Mouse (Mus musculus) v-Abl transformed pro-B cells (cell line): Measurements from ENCODE around the gene Abca17.

ENCODE experiments used
- in situ Hi-C, 2 experiments: fragments of 400-800 bp; cut with MboI; formaldehyde crosslinking; loops; one replicate each; pipeline ENCODE4 v1.15.1; 2025; ENCODE audit not compliant: unreplicated experiment in 2 of 2

Gene Abca17

DNA sequence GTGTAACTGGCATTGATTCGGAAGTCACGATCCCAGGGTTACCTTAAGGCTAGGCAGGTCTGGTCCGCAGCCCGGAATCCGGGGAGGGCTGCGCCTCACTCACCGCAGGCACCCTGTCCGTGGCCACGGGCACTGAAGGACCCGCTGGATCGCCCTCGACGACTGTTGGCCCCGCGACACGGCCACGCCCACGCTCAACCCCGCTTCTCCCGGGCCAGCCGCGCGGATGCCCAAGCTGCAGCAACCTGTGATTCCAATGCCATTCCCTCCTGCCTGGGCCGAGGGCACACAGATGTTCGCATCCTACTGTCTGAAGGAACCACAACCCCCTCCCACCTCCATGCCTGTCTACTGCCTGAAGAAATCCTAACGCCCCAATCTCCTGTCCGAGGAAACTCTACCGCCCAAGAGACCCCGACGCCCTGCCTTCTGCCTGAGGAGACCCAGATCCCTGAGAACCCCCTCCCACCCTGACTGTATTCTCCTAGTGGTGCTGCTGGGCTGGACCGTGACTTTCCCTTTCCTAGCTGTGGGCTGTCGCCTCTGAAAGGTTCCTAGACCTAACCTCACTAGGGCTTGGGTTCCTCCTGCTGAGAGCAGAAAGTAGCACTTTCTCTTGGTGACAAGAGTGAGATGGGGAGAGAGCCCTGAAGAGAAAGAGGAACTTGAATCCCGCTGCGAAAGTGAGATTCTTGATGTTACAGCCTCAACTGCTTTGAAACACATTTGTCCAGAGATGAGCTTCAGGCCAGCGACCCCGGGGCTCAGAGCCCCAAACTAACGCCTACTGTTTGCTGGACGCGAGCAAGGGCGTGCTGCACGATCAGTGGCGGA, at the start of gene Abca17:
Abca17 (minus strand) TSS at position 143 of the 834 bp plus-strand sequence.
- in situ Hi-C loops = no loop called here

DNA sequence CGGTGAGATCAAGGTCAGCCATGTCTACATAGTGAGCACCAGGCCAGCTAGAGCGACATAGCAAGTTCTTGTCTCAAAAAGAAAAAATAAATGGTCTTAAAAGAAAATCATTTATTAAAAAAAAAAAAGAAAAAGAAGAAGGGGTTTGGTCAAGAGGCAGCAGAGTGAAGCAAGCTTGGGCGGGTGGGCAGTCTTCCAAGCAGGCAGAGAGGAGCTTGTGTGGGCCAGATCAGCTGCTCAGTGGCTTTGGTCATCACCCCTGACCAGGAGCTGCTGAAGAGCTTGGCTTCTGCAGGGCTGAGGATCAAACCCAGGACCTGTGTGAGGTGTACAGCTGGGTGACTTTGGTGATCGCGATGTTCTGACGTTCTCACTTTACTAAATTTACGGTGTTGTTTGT, 43.6 kb upstream of the Abca17 start:
- in situ Hi-C loops = no loop called here

DNA sequence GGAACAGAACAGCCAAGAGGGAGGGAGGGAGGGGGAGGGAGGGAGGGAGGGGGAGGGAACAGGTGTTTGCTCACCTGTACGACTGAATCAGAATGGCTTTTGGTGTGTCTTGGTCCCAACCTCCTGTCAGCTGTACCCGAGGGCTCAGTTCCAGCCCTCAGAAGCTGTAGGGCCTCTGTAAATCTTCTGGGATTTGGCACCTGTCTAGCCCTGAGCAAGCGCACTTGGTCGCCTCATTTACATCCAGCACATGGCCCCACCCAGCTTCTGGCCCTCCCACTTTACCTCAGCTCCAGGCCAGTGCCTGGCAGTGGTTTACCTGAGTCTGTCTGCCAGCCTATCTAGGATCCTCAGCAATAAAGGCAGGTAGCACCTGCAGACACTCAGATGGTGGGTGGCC, 42.7 kb upstream of the Abca17 start:
- in situ Hi-C loops = no loop called here

DNA sequence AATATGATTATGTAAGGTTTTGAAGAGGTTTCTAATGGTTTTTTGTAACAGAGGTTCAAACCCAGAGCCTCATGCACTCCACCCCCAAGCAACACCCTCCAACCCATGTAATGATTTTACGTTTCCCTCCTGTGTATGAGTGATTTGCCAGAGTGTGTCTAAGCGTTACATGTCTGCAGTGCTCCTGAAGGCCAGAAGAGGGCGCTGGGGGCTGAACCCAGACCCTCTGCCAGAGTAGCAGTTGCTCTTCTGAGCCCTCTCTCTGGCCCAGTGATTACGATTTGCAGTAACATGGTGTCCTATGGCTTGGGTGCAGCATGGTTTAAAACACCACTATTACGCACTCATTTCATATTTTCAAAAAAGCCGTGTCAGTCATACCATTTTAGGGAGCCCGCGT, 40.3 kb upstream of the Abca17 start:
- in situ Hi-C loops = no loop called here

DNA sequence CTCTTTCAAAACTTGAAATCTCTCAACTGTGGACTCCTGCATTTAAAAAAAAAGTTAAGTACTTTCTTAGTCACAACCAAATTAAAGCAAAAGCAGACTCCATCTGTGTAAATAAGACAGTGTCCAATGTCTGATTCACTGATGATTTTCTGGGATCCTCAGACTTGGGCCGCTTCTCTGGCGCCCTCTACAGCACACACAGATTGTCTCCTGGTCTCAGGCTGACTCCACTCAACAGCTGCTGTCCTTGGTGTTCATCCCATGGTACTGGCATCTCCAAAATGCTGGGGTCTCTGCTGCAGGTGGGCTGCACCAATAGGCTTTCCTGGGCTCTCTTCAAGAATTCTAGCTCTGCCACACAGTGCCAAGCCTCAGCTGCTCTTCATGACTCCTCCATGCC, 39.0 kb upstream of the Abca17 start:
- in situ Hi-C loops = loop anchor here in 1 of 2 experiments (10.0 kb wide), 1 partner anchor 415 kb away; no protein-coding TSS in a partner anchor

DNA sequence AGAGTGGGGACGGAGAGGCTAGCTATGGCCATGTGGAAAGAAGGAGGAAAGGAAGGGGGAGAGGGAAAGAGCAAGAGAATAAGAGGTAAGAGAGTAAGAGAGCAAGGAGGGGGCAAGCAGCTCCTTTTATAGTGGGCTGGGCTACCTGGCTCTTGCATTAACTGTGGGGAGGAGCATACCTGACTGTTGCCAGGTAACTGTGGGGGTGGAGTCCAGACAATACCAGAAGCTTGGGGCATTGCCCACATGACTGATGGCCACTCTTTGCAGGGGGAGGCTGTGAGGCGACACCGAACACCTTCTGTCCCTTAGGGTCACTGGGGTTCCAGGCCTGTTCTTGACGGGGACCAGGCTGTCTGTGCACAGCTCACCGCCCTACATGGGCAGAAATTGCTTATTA, 37.8 kb upstream of the Abca17 start:
- in situ Hi-C loops = loop anchor here in 1 of 2 experiments (10.0 kb wide), 1 partner anchor 414 kb away; no protein-coding TSS in a partner anchor

DNA sequence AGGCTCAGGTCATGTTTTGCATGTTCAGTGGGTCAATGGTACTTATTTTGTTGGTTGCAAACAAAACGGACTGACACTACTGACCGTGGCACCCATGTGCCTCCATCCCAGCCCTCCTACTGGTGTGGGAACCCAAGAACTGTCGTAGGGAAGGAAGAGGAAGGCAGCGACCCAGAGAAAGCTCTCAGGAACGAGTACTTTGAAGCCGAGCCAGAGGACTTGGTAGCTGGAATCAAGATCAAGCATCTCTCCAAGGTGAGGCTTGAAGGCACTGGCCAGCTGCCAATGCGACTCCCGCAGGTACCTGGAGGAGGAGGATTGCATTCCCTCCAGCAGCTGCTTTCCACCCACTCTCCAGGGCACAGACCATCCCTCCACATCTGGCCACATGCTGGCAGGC, 32.9 kb upstream of the Abca17 start:
- in situ Hi-C loops = loop anchor here in 1 of 2 experiments (10.0 kb wide), 1 partner anchor 409 kb away; no protein-coding TSS in a partner anchor

DNA sequence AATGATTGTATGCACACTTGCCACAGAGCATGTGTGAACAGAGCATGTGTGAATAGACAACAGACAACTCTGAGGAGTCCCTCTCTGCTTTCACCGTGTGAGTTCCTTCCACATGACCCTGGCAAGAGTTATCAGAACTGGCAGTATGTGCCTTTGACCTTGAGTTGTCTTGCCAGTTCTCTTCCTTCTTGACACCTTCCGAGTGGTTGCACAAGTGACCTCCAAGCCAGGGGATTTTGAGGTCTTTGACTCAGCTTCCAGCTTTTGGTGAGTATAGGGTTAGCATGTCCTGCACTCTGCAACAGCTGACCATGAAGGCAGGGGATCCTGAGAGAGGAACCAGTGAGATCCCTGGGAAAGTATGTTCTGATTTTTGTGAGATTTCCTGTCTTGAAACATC, 27.6 kb upstream of the Abca17 start:
- in situ Hi-C loops = no loop called here

DNA sequence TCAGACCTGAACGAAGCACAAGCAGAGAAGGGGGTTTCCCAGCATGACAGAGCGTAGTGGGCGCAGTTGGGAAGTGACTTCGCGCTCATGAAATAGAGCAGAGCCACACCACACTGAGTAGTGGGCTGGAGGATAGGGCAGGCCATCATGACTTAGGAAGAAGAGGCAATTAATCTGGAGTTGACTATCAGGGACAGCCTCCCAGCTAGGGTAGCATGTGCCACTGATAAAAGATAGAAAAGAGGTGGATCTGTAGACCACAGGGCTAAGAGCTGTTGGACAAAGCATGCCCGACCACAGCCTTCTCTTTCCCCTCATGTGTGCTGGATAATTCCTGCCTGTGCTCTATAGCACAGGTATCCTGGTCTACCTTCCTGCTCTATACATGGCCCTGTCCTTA, 25.0 kb upstream of the Abca17 start:
- in situ Hi-C loops = no loop called here

DNA sequence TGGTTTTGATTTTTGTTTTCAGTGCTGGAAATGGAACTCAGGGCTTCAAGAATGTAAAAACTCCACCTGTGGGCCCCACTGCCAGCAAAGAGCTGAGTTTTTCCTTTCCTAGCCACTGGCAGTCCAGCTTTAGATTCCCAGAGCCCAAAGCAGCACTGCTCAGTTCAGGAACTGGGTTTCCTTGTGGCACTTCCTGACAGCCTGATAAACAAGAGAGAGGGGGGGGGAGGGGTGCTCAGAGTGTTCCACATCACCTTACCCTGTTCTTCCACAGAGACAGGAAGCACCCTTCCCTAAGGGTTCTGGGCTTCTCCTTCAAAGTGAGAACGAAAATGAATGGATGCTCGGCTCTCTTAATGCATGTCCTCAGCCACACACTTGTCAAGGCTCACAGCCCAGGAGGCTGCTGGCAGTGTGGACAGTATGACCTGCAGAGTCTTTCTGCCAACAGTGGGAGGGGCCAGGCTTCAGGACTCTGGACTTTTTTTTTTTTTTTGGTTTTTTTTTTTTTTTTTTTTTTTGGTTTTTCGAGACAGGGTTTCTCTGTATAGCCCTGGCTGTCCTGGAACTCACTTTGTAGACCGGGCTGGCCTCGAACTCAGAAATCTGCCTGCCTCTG, 24.3 kb upstream of the Abca17 start:
- in situ Hi-C loops = no loop called here

DNA sequence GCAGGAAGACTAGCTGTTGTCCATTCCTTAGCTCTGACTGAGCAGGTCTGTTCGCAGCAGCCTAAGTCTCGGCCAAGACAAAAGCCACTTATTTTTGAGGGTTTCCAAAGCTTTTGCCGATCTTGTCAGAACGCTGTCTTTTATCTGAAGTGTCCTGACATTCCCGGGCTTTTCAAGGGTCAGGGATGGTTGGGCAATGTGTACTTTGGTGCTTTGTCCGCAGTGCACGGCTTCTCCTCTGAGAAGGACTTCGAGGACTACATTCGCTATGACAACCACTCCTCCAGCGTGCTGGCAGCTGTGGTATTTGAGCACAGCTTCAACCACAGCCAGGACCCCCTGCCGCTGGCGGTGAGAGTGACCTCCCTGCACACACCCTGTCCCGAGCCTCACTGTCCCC, 15.0 kb upstream of the Abca17 start:
- in situ Hi-C loops = no loop called here

DNA sequence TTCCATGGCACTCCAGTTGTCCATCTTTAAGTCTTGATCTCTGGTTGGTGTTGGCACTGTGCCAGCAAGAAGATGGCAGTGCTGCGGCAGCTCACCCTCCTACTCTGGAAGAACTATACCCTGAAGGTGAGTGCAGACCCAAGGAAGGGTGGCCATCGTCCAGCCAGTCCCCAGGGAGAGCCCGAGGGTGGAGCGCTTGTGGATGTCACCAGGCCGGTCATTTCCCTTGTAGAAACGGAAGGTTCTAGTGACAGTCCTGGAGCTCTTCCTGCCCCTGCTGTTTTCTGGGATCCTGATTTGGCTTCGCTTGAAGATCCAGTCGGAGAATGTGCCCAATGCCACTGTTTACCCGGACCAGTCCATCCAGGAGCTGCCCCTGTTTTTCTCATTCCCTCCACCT, 13.6 kb upstream of the Abca17 start:
- in situ Hi-C loops = no loop called here

DNA sequence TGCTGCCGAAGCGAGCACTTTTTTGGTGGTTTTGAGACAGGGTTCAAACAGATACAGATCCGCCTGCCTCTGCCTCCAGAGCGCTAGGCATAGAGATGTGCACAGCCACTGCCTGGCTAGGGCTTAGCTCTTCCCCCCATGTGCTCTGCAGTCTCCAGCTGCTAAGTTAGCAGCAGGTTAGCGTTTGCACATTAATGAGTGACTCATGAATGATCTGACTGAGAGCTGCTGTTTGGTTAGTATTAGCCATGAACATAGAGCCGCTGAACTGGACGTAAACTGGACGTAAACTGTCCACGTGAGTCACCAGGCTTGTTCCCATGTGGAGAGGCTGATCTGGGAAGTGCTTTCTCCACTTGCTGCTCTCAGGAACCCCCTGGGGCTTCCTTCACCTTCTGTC, 11.7 kb upstream of the Abca17 start:
- in situ Hi-C loops = no loop called here

DNA sequence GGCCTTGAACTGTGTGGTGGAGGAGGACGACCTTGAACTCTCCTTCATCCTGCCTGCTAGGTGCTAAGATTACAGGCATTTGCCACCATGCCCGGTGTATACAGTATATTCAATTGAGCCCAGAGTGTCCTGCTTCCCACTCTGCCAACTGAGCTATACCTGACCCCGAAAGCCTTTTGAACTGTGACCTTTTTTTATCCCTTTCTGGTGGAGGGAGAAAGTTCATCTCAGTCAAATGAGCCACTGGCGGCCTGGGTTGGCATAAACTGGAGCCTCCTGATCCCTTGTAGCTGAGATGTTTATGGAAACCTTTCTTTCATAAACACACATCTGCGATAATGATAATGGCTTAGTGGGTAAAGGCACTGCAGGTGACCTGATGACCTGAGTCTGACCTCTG, 10.4 kb upstream of the Abca17 start:
- in situ Hi-C loops = no loop called here

DNA sequence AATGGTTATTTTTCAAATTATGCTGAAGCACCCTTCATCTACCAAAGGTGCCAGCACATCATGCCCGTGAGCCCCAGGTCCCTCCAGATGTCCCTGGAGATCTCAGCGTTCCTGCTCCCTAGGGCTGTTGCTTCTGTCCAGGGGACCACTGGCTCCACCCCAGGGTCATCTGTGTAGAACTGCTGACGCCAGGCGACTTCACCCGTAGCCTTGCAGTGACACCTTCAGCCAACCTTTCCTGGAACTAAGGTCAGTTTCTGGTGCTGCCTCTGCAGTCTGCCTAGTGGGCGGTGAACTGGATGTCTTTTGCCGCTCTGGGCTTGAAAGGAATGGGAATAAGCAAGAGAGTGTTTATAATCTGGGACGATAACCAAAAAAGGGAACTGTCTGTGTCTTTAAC, 10.0 kb upstream of the Abca17 start:
- in situ Hi-C loops = no loop called here

DNA sequence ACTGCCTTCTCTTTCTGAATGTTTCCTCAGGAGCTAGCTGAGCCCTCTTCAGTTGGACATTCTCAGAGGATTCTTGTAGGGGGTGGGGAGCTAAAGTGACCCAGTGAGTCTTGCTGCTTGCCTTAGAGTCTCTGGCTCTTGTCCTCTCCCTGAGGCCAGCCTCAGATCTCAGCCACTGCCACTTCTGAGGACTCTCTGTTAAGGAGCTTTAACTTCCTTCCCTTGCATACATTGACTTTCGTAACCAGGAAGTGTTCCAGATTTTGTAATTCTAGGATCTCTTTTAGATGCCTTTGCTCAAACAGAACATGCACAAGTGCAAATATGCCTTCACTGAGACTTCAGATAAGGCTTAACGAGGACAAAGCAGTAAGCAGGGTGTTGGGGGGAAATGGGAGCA, 9.0 kb upstream of the Abca17 start:
- in situ Hi-C loops = no loop called here

DNA sequence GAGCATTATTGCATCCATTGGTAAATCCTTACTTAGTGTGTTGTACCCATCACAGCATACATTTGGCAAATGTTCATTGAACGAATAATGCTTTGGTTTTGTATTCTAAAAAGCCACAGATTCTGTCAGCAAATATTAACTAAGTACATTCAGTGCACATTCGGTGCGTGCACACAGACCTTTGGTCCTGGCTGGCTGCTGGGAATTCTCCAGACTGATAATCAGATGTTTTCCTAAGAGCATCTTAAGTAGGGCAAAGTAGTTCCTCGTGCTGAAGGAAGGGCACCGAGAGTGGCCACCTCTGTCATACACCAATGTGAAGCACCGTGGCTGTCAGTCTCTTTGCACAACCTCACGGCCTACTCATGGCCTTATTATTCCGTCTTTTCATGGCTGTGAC, 8.1 kb upstream of the Abca17 start:
- in situ Hi-C loops = no loop called here

DNA sequence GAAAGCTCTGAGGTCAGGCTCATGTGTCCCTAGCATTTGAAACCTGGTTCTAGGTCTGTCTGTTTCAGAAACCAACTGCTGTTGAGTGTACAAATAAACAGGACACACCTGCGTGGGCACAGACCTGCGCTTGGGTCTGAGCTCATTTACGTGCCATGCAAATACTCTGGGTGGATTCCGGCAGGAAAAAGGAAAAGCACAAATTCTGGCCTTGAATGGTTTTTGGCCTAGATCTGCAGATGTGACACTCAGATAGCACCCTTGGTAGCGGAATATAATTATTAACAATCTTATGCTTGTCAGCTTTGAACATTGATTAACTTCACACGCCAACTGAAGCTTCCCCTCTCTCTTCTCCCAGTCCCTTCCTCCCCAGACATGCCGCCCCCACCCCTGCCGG, 4.4 kb upstream of the Abca17 start:
- in situ Hi-C loops = no loop called here

DNA sequence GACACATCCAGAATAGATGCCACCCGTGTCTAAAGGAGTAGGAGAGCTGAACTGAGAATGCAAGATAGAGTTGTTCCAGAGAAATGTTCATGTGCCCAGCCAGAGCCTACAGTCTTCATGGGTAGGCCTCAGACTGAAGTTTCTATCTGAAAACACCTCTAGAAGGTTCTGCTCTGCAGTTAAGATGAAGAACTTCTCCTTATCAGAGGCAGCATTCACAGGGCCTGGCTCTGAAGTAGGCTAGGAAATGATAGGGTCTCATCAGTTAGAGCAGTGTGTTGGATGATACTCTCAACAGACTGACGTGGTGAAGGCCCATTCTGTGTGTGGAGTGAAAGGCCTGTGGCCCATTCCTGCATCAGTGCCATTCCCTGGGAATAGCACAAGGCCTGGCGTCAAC, 3.1 kb upstream of the Abca17 start:
- in situ Hi-C loops = no loop called here

DNA sequence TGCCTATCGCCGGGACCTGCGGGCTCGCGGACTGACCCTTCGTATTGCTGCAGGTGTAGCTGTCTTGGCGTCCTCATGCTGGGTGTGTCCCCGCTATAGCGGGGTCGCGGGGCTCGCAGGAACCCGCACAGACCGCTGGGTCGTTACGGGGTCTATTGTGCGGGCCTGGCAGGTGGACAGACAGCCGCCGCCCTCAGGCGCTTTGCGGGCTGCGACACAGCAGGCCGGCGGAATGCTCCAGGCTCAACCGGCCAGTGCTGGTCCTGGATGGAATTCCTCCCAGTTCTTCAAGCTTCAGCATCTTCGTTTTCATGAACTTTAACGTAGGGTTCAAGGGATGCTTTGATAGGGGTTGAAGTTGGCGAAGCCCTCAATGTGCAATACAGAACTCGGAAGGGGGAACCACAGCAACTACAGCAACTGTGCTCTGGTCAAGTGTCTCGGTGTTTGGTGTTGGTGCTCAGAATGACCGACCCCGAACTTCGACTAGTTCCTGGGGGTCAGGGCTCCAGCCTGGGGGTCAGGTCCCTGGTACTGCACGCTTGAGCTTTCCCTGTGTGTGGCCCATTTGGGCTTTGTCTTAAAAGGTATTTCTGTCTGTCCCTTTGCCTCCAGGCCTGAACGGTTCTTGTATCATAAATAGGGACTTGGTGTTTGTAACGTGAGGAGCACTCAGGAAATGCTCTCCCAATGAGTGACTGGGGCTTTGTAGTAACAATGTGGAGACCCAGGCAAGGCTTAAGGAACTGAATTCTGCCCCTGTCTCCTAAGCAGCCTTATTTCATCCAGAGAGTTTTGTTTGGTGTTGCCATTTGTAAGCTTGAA, 1.7 kb upstream of the Abca17 start:
- in situ Hi-C loops = no loop called here

DNA sequence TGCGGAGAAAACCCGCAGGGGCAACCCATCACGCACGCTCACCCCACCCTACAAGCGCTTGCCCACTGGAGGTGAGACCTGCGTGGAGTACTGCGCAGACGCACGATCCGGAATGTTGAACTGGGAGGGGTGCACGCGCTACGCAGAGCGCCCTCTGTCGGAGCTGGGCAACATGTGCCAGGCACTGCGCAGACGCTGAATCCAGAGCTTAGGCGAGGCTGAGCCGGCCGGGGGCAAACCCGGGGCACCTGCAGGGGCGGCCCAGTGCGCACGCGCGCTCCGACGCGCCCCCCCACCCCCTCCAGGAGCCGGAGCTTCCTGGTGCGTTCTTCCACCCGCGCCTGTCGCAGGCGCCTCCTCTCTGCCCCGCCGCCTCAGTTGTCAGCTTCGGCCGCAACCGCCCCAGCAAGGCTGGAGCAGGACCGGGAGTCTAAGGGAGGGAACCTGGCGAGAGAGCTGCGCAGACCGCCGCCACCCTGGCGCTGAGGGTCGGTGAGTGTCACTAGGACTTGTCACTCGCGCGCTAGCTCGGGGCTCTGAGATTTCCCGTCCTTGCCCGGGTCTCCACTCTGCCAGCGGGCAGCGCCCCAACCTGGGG, 991 bp upstream of the Abca17 start, which contains the start of gene Abca3:
Abca3 (plus strand) TSS at position 191 of the 598 bp plus-strand sequence.
- in situ Hi-C loops = no loop called here
